Mouse (Mus musculus) kidney, adult 8-10 months (tissue): Measurements from ENCODE around the gene Krt82.

Experiments
- DNase-seq, 2 experiments: peaks; one replicate each; pipeline ENCODE4 v3.0.0; 2022

The Krt82 gene

GRCm38 (mm10) chr15:101508247-101508646 lies 42.2 kb downstream of the Krt82 start:
- no peak for DNase-seq

- peak; percentile 17 to 35 for DNase-seq
Observed at GRCm38 (mm10) chr15:101506896-101507758, 43.3 kb downstream of the Krt82 start.

- peak; percentile 47 for DNase-seq
Observed at GRCm38 (mm10) chr15:101497181-101497580, 53.3 kb downstream of the Krt82 start.

GRCm38 (mm10) chr15:101495266-101495665 lies 55.2 kb downstream of the Krt82 start:
- no peak for DNase-seq

GRCm38 (mm10) chr15:101494203-101494602 lies 56.3 kb downstream of the Krt82 start:
- DNase-seq = no peak

- DNase-seq = no peak
Observed at GRCm38 (mm10) chr15:101493713-101494112, 56.8 kb downstream of the Krt82 start.

GRCm38 (mm10) chr15:101492718-101493117 lies 57.7 kb downstream of the Krt82 start:
- no peak for DNase-seq

- no peak for DNase-seq
Observed at GRCm38 (mm10) chr15:101491431-101491830, 59.0 kb downstream of the Krt82 start, which contains the start of gene Krt83. Krt83 (minus strand) TSS chr15:101491512.
